Mouse (Mus musculus): ENCODE measurements around the gene Slc22a18. TPM values are rescaled to one million over a fixed set of nuclear protein-coding genes. Genes with fewer than 3 reads are reported as not detected.
A peak's percentile ranks its signal among the peaks of the same experiment; 100 is the strongest.

The Slc22a18 gene
- polyA plus RNA-seq, 1 experiment from 2014 or later = 3.5 TPM

DNA sequence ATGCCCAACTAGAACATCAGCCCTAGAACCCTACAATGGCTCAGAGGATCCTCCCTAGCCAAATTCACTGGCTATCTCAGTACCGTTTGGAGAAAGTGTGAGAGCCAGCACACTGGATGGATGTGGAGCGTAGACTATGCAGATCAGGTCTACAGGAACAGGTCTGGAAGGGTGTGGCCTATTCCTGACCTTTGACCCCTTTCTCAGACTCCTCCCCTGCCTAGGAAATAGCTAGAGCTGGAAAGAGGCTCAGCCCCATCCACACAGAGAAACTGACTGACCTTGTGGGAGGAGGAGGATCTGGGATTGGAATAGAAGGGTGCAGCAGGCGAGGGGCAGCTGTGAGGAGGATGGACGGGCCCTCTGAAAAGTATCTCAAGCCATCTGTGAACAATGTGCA, 25.0 kb downstream of the Slc22a18 start:
- no peaks in the 10 kb centered on the region for H3K9me3 ChIP-seq (ENCODE audit: control insufficient read depth, low read length)
- no peak overlapping the region for H3K4me3 ChIP-seq (ENCODE audit: low read length)
- H3K9ac ChIP-seq (ENCODE audit: low read length) = no peak overlapping the region
- no peak overlapping the region for H3K4me2 ChIP-seq (ENCODE audit: low read depth, low read length)
- no peak overlapping the region for H3K27ac ChIP-seq (ENCODE audit: low read length)
- H3K27me3 ChIP-seq (ENCODE audit: control insufficient read depth, insufficient read depth, low read depth, low read length) = peaks cover 27% of the 10 kb centered on the region
- no peaks in the 10 kb centered on the region for H3K36me3 ChIP-seq (ENCODE audit: control insufficient read depth, insufficient read depth, low read length)
- H3K4me1 ChIP-seq (replicated peaks; ENCODE audit: control insufficient read depth, insufficient read depth, low read length) = peaks cover 12% of the 10 kb centered on the region
- ATAC-seq (ENCODE audit: low read depth) = no peak
- WGBS = 92% methylated on average over 4 of the region's 4 CpGs

DNA sequence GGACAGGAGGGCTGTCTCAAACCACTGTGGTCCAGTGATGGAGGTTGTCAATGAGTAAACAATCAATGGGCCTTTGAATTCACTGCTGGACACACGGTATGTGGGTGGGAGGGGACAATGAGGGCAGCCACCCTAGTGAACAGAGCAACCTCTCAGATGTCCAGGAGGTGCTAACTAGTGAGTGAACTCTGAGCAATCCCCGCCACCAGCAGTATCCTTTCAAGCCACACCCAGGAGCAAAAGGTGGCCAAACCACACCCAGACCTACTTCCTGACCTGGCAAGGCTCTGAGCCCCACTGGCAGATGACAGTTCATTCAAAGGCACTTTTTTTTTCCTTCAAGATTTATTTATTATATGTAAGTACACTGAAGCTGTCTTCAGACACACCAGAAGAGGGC, 27.4 kb downstream of the Slc22a18 start:
- H3K4me2 ChIP-seq (ENCODE audit: low read depth, low read length) = no peak overlapping the region
- no peaks in the 10 kb centered on the region for H3K9me3 ChIP-seq (ENCODE audit: control insufficient read depth, low read length)
- no peak overlapping the region for H3K4me3 ChIP-seq (ENCODE audit: low read length)
- 46% methylated on average over 2 of the region's 2 CpGs for WGBS
- no peak for ATAC-seq (ENCODE audit: low read depth)
- no peaks in the 10 kb centered on the region for H3K36me3 ChIP-seq (ENCODE audit: control insufficient read depth, insufficient read depth, low read length)
- no peak overlapping the region for H3K9ac ChIP-seq (ENCODE audit: low read length)
- peaks cover 12% of the 10 kb centered on the region for H3K4me1 ChIP-seq (replicated peaks; ENCODE audit: control insufficient read depth, insufficient read depth, low read length)
- H3K27ac ChIP-seq (ENCODE audit: low read length) = no peak overlapping the region
- peaks cover 34% of the 10 kb centered on the region for H3K27me3 ChIP-seq (ENCODE audit: control insufficient read depth, insufficient read depth, low read depth, low read length)

GRCm38 (mm10) chr7:143501643-143502417, 28.3 kb downstream of the Slc22a18 start:
- WGBS = 2% methylated on average over 55 of the region's 55 CpGs
- Histone ChIP-seq H3K27ac (ENCODE audit: low read length) (peak overlapping the region; percentile 56; the same call in 1 of the 2 replicates), H3K4me1 (replicated peaks; ENCODE audit: control insufficient read depth, insufficient read depth, low read length) (peaks cover 12% of the 10 kb centered on the region), H3K36me3 (ENCODE audit: control insufficient read depth, insufficient read depth, low read length) (no peaks in the 10 kb centered on the region), H3K4me2 (ENCODE audit: low read depth, low read length) (peak overlapping the region; percentile 91), H3K27me3 (ENCODE audit: control insufficient read depth, insufficient read depth, low read depth, low read length) (peaks cover 34% of the 10 kb centered on the region), H3K4me3 (ENCODE audit: low read length) (peak overlapping the region; percentile 53), H3K9me3 (ENCODE audit: control insufficient read depth, low read length) (no peaks in the 10 kb centered on the region), H3K9ac (ENCODE audit: low read length) (peak overlapping the region; percentile 59)
- peak; percentile 61 for ATAC-seq (ENCODE audit: low read depth)

GRCm38 (mm10) chr7:143502418-143503200, 29.1 kb downstream of the Slc22a18 start, which contains the start of gene Phlda2:
Gene Phlda2 (minus strand): TSS chr7:143503150.
- peak within 1 kb of the TSS; percentile 56; the same call in 1 of the 2 replicates for H3K27ac ChIP-seq (ENCODE audit: low read length)
- peak within 1 kb of the TSS; percentile 91 for H3K4me2 ChIP-seq (ENCODE audit: low read depth, low read length)
- H3K9ac ChIP-seq (ENCODE audit: low read length) = peak within 1 kb of the TSS; percentile 59
- peak within 1 kb of the TSS; percentile 53 for H3K4me3 ChIP-seq (ENCODE audit: low read length)
- peaks cover 12% of the 10 kb centered on the region for H3K4me1 ChIP-seq (replicated peaks; ENCODE audit: control insufficient read depth, insufficient read depth, low read length)
- peaks cover 34% of the 10 kb centered on the region for H3K27me3 ChIP-seq (ENCODE audit: control insufficient read depth, insufficient read depth, low read depth, low read length)
- H3K36me3 ChIP-seq (ENCODE audit: control insufficient read depth, insufficient read depth, low read length) = no peaks in the 10 kb centered on the region
- H3K9me3 ChIP-seq (ENCODE audit: control insufficient read depth, low read length) = no peaks in the 10 kb centered on the region
- 2% methylated on average over 51 of the region's 51 CpGs for WGBS
- ATAC-seq (ENCODE audit: low read depth) = peak; percentile 52; the same call in 1 of the 2 replicates

DNA sequence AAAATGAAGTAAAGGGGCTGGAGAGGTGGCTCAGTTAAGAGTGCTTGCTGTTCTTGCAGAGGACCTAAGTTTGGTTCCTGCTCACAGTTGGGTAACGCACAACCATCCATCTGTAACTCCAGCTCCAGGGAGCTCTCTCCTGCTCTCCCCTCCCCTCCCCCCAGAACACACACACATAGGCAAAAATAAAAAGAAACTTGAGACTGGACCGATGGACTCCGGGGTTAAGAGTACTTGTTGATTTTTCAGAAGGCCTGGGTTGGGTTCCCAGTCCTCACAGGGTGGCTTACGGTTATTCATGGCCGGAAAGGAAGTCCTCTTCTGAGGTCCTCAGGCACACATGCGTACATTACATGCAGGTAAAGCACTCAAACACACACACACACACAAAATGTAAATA, 30.4 kb downstream of the Slc22a18 start:
- WGBS = 67% methylated on average over 6 of the region's 6 CpGs
- Histone ChIP-seq H3K4me3 (ENCODE audit: low read length) (no peak overlapping the region), H3K36me3 (ENCODE audit: control insufficient read depth, insufficient read depth, low read length) (no peaks in the 10 kb centered on the region), H3K4me1 (replicated peaks; ENCODE audit: control insufficient read depth, insufficient read depth, low read length) (peaks cover 12% of the 10 kb centered on the region), H3K9ac (ENCODE audit: low read length) (no peak overlapping the region), H3K27me3 (ENCODE audit: control insufficient read depth, insufficient read depth, low read depth, low read length) (peaks cover 34% of the 10 kb centered on the region), H3K27ac (ENCODE audit: low read length) (no peak overlapping the region), H3K4me2 (ENCODE audit: low read depth, low read length) (no peak overlapping the region), H3K9me3 (ENCODE audit: control insufficient read depth, low read length) (no peaks in the 10 kb centered on the region)
- ATAC-seq (ENCODE audit: low read depth) = no peak

- WGBS = 82% methylated on average over 2 of the region's 2 CpGs
- no peak overlapping the region for H3K4me3 ChIP-seq (ENCODE audit: low read length)
- no peak overlapping the region for H3K27ac ChIP-seq (ENCODE audit: low read length)
- peaks cover 34% of the 10 kb centered on the region for H3K27me3 ChIP-seq (ENCODE audit: control insufficient read depth, insufficient read depth, low read depth, low read length)
- no peaks in the 10 kb centered on the region for H3K9me3 ChIP-seq (ENCODE audit: control insufficient read depth, low read length)
- no peak for ATAC-seq (ENCODE audit: low read depth)
- H3K9ac ChIP-seq (ENCODE audit: low read length) = no peak overlapping the region
- H3K4me2 ChIP-seq (ENCODE audit: low read depth, low read length) = no peak overlapping the region
- no peaks in the 10 kb centered on the region for H3K36me3 ChIP-seq (ENCODE audit: control insufficient read depth, insufficient read depth, low read length)
- H3K4me1 ChIP-seq (replicated peaks; ENCODE audit: control insufficient read depth, insufficient read depth, low read length) = peaks cover 12% of the 10 kb centered on the region
Measured at GRCm38 (mm10) chr7:143505411-143505810, 31.9 kb downstream of the Slc22a18 start.

DNA sequence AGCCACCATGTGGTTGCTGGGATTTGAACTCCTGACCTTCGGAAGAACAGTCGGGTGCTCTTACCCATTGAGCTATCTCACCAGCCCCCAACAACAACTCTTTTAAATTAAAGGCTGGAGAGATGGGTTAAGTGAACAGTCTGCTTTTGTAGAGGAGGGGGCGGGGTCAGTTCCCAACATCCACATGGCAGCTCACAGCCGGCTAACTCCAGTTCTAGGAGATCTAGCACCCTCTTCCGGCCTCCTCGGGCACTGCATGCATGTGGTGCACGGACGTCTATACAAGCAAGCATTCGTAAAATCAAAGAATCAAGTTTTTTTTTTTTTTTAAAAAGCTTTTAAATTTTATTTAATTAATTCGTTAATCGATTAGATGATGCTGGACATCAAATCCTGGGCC, 32.3 kb downstream of the Slc22a18 start:
- Histone ChIP-seq H3K4me3 (ENCODE audit: low read length) (no peak overlapping the region), H3K4me2 (ENCODE audit: low read depth, low read length) (no peak overlapping the region), H3K4me1 (replicated peaks; ENCODE audit: control insufficient read depth, insufficient read depth, low read length) (peaks cover 12% of the 10 kb centered on the region), H3K9me3 (ENCODE audit: control insufficient read depth, low read length) (no peaks in the 10 kb centered on the region), H3K27me3 (ENCODE audit: control insufficient read depth, insufficient read depth, low read depth, low read length) (peaks cover 30% of the 10 kb centered on the region), H3K9ac (ENCODE audit: low read length) (no peak overlapping the region), H3K27ac (ENCODE audit: low read length) (no peak overlapping the region), H3K36me3 (ENCODE audit: control insufficient read depth, insufficient read depth, low read length) (no peaks in the 10 kb centered on the region)
- ATAC-seq (ENCODE audit: low read depth) = no peak
- WGBS = 34% methylated on average over 11 of the region's 11 CpGs

DNA sequence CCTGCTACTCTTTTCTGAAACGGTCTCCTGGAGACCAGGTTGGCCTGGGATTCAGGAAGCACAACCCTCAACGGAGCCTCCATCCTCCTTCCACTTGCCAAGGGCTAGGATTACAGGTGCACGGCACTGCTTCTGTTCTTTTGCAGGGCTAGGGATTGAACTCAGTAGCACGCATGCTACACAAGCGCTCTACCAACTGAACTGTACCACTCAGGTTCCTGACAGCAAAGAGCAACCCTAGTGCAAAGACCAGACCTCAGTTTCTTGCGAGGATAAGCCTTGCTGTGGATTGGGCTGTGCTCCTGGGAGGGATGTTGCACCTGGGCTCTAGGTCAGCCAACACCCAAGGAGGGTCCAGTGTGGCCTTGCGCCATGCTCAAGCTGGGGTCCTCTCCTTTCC, 32.7 kb downstream of the Slc22a18 start:
- H3K36me3 ChIP-seq (ENCODE audit: control insufficient read depth, insufficient read depth, low read length) = no peaks in the 10 kb centered on the region
- H3K27me3 ChIP-seq (ENCODE audit: control insufficient read depth, insufficient read depth, low read depth, low read length) = peaks cover 25% of the 10 kb centered on the region
- no peak overlapping the region for H3K4me2 ChIP-seq (ENCODE audit: low read depth, low read length)
- no peak for ATAC-seq (ENCODE audit: low read depth)
- H3K4me1 ChIP-seq (replicated peaks; ENCODE audit: control insufficient read depth, insufficient read depth, low read length) = peaks cover 12% of the 10 kb centered on the region
- H3K9me3 ChIP-seq (ENCODE audit: control insufficient read depth, low read length) = no peaks in the 10 kb centered on the region
- H3K9ac ChIP-seq (ENCODE audit: low read length) = no peak overlapping the region
- WGBS = 67% methylated on average over 7 of the region's 7 CpGs
- no peak overlapping the region for H3K27ac ChIP-seq (ENCODE audit: low read length)
- H3K4me3 ChIP-seq (ENCODE audit: low read length) = no peak overlapping the region

- H3K4me1 ChIP-seq (replicated peaks; ENCODE audit: control insufficient read depth, insufficient read depth, low read length) = peaks cover 10% of the 10 kb centered on the region
- no peak overlapping the region for H3K4me3 ChIP-seq (ENCODE audit: low read length)
- no peaks in the 10 kb centered on the region for H3K36me3 ChIP-seq (ENCODE audit: control insufficient read depth, insufficient read depth, low read length)
- ATAC-seq (ENCODE audit: low read depth) = no peak
- peaks cover 21% of the 10 kb centered on the region for H3K27me3 ChIP-seq (ENCODE audit: control insufficient read depth, insufficient read depth, low read depth, low read length)
- 27% methylated on average over 7 of the region's 7 CpGs for WGBS
- no peak overlapping the region for H3K9ac ChIP-seq (ENCODE audit: low read length)
- no peaks in the 10 kb centered on the region for H3K9me3 ChIP-seq (ENCODE audit: control insufficient read depth, low read length)
- H3K4me2 ChIP-seq (ENCODE audit: low read depth, low read length) = no peak overlapping the region
- no peak overlapping the region for H3K27ac ChIP-seq (ENCODE audit: low read length)
Measured at GRCm38 (mm10) chr7:143506675-143507074, 33.1 kb downstream of the Slc22a18 start.

All from lung, embryonic 16.5 days (tissue).